Mouse (Mus musculus) frontal cortex, postnatal 36 days (tissue): Measurements from ENCODE around the gene 3425401B19Rik.

Source experiments
- DNase-seq, 2 experiments: peaks; one replicate each; pipeline ENCODE4 v3.0.0; 2022; ENCODE audit warnings: low spot score in 2 of 2

The 3425401B19Rik gene

DNA sequence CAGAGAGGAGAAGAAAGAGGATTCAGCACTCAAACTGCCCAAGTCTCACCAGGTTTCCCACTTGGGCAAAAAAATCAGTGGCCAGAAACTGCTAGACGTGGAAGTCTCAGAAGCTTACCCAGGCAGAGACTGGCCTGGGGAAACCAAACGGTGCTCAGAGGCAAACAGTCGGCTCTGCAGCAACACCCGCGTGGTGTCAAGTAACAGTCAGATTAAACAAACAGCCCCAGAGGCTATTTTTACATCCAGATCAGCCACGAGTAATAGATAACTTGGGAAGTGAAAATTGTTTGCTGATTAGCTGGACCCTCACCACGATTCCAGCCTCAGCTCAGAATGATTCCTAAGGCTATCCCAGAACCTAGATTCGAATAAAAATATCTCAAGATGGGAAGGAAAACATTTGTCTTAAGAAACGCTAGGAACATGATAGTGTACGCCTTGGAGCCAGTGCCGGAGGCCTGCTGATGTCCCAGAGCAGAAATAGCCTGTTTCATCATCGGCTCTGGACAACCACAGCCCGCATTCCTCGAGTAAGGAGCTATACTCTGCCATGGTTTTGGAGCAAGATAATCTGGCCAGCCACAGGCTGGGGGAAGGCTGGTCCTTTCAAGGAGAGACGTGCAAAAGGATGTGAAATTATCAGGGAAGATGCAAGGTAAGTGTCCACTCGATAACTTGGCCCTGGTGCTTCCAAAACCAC, at the start of gene 3425401B19Rik:
Gene 3425401B19Rik (minus strand): TSS at position 170 of the 703 bp plus-strand sequence.
- no peak for DNase-seq

DNA sequence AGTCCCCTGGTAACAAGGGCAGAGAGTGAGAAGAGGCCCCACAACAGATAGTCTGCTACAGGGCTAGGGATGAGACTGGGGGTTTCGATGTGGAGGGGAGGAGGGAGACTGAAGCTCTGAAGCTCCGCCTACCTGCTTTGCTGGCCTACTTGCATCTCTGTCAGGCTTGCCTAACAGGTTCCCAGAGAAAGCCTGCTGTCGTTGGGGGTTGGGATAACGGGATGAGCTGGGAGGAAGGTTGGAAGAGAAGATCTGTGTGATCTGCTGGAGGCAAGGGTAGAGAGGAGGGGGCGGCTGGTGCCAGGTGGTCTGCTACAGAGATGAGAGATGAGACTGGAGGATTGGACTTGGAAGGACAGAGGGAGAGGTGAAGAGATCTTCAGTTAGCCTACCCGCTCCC, 47.9 kb upstream of the 3425401B19Rik start:
- DNase-seq = no peak

DNA sequence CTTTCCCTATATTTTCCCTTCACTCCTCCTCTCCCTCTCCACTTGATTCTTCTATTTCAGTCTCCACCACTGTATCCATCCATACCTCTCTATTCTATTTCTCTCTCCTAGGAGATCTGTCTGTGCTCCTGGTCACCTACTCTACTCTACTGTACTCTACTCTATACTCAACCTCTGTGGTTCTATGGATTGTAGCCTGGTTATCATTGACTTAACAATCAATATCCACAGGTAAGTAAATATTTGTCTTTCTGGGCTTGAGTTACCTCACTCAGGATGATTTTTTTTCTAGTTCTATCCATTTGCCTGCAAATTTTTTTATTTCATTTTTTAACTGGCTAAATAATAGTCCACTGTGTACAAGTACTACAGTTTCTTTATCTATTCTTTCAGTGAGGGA, 41.8 kb upstream of the 3425401B19Rik start:
- no peak for DNase-seq

DNA sequence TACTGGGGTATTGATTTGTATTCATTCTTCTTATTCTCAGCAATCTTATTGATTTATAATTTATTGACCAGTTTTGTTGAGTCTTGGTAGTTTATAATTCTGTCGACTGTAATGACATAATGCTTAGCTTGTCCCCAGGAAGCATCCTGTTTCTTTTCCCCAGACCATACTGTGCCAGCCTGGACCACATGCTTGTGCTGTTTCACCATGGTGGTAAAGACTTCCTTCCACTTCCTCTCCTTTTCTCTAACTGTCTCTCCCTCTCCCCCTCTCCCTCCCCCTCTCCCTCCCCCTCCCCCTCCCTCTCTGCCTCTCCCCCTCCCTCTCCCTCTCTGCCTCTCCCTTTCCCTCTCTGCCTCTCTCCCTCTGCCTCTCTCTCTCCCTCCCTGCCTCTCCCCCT, 36.4 kb upstream of the 3425401B19Rik start:
- no peak for DNase-seq

DNA sequence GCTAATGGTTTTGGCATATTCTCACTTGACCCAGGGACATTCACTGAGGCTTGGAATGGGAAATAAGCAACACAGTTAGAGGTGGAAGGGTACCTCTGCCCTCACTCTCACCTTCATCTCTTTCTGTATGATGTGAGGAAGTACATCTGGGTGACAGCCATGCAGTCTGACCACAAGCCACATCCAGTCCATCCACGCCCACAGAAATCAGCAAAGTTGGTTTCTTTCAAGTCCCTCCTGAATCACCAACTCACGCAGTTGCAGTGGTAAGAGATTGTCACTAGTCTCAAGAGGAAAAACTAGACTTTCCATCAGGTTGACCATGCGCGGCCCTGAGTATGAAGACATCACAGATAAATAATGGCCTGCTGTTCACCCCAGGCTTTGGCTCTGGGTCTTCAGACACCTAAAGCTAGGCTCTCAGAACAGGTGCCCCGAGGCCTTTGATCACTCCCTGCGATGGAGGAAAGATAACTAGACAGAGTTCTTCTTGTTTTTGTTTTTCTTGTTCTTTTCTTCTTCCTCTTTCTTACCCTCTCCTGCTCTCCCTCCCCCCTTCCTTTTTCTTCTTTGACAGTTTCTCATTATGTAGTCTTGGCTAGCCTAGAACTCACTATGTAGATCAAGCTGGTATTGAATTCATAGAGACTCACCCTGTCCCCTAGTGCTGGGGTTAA, 31.8 kb upstream of the 3425401B19Rik start:
- DNase-seq = no peak

DNA sequence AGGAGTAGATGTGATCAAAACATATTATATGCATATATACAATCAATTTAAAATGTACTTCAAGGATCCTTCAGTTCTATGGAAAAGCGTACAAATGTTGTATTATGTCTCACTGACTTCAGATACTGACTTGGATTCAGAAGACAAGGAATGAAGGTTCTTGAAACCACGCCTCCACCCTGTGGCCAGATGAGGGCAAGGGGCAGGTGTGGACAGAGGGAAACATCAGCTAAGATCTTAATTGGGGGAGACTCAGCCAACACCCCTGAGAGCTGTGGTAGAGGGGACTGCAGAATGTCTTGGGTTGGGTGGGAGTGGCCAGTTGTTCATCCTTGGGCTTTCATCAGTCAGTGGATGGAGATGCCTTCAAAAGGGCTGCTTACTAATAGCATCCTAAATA, 30.4 kb upstream of the 3425401B19Rik start:
- no peak for DNase-seq

DNA sequence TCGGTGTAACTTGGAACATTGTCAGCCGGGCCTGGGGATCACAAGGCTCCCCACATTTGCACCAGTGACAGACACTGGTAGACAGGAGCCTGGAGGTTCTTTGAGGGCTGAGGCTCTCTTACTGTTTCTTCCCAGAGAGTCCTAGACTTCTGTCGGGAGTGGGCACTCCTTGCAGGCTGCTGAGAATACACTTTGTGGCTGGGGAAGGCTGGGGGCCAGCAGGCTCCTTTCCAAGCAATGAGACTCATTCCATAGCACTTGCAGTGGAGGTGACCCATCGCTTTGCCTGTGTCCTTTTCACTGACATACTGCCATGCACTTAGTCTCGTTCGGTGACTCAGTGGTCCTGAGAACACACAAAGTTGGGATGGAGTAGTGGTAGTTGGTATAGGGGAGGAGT, 30.0 kb upstream of the 3425401B19Rik start:
- no peak for DNase-seq

DNA sequence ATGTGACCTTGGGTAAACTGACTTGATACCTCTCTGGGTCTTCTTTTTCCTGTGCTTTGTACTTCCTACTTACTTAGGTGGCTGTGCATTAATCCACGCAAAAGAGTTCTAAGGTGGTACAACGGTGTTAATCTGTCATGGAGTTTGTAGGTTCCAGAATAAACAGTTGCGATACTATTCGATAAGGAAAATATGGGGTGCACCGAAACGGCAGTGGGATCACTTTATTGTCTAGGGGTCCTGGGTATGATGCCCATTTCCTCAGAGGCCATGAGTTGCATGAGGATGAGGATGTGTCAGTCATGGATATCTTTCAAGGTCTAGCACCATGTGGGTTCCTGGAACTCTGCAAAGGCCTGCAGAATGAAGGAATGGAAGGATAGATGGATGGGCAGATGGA, 24.8 kb upstream of the 3425401B19Rik start:
- DNase-seq = no peak

DNA sequence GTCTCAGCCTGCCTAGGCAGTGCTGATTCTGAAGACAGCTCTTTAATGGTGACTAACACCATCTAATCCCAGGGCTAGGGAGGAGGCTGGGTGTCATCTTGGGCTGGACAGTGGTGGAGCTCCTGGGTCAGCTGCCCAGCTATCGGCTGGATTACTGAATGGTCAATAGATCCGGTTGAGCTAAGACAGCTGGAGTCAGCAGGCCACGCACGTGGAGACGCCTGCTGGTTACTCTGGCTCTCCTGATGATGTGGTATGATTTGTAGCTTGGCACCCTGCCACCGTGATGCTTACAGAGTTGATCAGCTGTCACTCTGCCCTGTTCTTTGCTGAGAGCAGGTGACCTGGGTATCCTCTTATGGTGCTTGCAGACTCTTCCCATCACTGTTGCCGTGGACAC, 23.7 kb upstream of the 3425401B19Rik start:
- DNase-seq = no peak

DNA sequence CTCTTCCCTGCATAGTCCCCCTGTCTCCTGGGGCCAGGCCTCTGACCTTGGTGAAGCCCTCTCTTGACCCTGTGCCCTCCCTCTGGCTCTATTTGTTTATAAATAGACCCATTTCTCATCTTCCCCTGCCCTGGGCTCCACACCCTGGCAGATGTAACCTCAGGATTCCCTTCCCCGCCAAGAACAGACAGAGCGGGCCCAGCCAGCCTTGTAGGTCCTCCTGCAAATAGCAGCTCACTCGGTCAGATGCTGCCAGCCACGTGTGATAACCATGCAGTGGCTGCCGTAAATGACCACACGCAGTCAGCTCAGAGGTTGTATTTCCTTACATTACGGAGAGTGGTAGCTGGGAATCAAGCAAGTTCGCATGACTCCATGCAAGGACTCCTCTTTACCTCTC, 22.8 kb upstream of the 3425401B19Rik start:
- DNase-seq = no peak

DNA sequence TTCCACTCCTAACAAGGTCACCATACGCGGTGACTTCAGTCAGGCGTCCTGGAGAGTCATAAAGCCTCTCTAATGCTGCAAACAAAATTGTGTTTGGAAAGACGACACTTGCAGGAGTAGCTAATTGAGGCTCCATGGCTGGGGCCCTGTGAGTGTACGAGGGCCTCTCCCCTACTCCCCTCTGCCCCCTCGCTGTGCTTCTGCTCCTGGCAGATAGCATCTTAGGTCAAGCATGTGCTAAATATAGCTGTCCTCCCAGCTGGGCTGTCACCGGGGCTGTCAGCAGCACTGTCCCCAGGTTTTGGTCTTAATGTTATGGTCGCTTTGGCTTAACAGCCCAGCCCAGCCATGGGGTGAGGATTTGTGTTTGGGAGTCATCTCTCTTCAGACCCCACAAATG, 15.9 kb upstream of the 3425401B19Rik start:
- no peak for DNase-seq

DNA sequence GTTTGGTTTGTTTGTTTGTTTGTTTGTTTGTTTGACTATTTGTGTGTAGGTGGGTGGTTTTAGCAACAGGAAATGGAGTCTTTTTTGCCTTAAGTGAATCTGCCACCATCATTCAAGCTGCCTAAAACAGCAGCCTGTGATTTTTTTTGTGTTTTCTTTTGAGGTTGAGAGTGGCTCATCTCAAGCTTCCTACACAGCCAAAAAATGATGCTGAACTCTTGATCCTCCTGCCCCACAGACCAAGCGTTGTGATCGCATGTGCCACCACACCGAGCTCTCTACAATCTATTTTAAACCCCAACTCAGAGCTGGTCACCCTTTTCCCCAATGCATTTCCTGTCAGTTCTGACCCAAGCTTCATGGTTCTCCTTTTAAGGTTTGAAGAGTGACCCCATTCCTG, 13.5 kb upstream of the 3425401B19Rik start:
- no peak for DNase-seq

DNA sequence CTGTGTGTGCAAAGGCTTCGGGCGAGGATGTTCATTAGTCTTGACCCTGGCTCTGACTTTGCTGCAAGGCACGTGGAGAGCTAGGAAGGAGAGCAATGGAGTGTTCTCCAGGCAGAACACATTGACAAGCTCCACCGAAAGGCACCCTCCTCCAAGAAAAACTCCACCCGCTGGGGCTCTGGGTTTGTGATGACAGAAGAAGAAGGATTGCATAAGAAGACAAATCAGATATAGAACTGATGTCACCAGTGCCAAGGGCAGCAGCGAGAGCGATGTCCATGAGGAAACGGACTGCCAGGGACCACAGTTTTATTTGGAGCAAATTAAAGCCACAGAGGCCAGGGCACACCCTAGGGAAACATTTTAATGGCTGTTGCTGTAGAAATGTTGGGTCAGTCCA, 12.7 kb upstream of the 3425401B19Rik start:
- no peak for DNase-seq

DNA sequence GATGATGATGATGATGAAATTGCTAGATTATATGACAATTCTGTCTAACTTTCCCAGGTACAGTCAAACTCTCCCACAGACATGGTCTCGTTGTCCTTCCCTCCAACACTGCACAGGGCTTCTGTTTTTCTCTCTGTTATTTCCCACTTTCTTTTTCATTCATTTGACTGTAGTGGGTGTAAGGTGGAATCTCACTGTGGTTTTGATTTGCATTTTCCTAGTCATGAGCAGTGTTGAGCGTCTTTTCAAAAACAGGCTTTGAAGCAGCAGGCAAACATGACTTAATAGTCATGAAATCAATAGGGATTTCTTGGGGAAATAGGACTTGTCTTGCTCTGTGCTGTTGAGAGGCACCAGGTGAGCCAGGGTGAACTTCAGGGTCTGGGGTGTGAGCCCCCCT, 11.3 kb upstream of the 3425401B19Rik start:
- DNase-seq = no peak

DNA sequence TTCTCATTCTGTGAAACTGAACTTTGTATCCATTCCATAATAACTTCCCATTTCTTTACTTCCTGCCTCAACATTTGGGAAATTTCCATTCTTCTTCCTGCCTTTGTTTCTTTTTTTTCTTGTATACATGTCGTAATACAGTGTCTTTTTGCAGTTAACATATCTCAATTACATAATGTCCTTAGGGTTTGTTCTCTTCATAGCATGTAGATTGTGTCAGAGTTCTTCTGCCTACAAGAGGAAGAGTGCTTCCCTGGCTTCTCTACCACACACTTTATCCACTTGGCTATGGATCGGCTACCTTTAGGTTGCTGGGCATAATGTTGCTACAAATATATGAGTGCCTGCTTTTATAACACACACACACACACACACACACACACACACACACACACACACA, 10.8 kb upstream of the 3425401B19Rik start:
- DNase-seq = no peak

DNA sequence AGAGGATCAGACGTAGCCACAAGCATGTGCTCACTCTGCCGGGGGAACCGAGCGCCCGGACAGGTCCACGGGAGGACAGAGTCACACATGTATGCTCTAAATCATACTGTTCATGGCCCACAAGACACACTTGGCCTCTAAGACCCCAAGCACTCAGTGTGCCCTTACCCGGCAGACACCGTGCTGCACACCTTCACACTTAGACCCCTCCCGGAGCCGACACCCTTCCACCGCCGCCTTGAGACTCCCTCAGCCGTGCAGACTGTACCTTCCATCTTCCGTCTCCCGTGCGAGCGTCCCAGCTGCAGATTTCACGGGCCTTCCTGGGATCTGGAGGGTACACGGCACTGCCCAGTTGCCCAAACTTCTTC, 373 bp downstream of the 3425401B19Rik start:
- DNase-seq = no peak

DNA sequence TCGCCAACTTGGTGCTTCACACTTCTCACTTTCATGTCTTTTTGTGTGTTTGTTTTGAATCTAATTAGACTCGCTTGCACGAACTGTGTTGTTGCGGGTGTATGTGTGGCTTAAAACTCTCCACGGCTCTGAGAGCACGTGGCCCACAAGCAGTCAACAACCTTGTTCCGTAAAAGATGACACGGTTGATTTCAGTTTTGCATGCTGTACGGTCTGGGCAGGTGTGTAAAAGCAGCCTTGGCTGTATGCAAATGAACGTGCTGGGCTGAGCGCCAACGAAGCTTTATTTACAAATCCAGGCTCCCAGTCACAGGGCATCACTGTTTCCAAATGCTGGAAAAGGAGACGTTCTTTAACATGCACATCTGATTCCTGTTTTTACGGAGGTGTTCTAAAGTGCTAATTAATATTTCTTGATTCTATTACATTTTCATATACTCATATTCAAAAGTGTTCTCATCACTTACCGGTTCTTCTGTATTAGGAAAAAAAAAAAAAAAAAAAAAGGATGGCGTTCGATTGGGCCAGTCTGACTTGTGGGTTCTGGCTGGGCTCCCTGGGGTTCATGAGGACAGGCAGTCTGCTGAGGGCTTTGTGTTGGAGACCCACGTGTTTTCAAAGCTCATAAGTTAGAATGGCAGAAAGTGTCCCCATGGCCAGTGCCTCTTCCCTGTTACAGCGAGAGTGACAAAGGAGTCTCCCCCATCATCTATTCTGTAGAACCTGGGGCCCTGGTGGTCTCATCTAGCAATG, 935 bp downstream of the 3425401B19Rik start:
- DNase-seq = no peak

DNA sequence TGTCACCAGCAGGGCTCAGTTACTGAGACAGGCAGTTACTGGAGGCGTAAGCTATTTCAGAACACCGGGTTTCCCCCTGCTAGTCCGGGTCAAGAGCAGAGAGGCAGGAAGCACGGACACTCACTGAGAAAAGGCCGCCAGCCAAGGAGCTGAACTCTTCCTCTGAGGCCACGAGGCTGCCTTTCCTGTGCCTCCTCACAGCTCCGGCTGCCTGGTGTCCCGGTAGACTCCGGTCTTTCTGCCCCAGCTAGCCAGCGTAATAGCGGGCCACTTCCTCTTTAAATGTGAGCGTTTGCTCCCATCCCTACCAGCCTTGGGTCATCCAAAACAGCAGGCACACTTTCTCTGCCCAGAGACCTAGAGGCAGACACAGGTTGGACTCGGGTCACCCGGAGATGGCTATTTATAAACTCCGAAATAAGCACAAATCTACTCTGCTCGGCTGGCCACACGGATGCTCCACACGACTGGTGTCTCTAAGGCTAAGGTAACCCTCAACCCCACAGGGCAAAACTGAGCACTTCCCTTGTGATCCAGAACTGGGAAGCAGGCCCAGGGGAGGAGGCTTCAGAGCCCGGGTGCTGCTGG, 1.7 kb downstream of the 3425401B19Rik start:
- DNase-seq = no peak

DNA sequence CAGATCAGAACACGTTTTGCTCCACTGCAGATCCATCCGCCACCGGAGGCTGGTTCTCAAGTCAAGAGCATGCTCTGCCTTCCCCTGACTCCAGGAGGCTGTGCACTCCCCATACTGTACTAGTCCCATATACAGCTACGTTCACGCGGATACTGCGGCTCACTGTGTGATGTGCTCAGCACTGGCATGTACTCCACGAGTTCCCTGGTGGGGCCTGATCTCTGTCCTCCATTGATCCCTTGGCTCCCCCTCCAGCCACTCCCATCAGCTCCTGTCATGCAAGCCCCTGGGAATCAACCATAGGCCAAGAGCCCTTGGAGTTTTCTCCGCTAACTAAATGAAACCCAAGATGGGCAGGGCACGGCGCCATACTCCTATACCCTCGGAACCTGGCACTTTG, 2.6 kb downstream of the 3425401B19Rik start:
- no peak for DNase-seq

DNA sequence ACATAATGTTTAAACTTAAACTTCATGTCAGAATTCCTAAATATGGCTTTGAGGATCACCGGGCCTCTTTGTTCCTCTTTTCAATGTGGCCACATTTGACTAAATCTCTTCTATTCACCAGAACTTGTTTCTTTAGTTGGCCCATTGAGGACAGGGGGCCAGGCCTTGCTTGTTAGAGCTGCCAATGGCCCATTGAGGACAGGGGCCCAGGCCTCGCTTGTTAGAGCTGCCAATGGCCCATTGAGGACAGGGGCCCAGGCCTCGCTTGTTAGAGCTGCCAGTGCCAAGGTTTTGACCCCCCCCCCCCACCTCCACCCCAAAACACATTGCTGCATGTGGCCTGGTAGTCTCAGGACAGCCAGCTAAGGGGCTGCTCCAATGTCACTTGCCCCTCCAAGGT, 3.5 kb downstream of the 3425401B19Rik start:
- no peak for DNase-seq

DNA sequence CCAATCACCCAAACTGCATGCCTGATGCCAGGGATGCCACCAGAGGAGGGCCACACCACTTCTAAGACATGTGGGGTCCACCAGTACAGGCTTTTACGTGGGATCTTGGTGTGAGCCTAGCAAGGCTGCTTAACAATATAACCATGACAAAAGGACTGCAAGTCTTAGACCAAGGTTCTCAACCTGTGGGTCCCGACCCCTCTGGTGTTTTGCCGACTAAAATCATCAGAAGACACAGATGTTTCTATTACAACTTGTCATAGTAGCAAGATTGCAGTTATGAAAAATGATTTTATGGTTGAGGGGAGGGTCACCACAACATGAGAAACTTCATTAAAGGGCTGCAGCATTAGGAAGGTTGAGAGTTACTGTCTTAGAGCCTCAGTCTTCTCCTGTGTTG, 6.5 kb downstream of the 3425401B19Rik start:
- DNase-seq = no peak

DNA sequence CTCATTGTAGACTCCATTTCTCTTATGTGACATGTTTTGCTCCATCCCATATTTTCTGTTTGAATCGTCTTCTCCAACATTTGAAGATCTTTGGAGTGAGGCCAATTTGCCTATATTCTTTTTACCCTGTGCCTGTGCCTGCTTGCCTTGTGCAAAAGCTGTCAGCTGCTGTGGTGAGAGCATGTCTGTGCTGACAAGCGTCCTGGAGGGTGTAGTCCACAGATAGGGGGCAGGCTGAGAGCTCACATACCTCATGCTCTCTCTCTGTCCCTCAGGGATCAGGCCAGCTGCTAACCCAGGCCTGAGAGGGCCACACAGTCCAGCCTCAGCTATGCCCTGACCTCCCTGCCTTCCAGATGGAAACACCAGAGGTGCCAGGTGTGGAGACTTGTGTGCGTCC, 11.9 kb downstream of the 3425401B19Rik start:
- DNase-seq = no peak

DNA sequence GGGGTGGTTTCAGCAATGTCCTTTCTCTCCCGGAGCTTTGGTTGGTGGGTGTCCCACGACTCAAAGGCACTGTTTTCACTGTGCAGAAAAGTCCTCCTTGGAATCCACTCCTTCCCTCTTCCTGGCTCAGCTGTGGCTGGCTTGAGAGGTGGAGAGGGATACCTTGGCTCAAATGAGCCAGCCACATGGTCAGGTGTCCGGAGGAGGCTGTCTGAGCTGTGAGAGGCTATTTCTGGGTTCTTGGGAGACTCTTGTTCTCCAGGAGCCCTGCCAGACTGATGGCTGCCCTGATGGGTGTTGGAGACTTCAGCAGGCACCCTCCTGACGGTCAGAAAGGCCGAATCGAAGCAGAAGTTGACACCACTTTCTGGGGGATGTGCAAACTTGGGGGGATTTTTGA, 22.0 kb downstream of the 3425401B19Rik start:
- DNase-seq = no peak
